Mouse (Mus musculus): ENCODE measurements around the gene Atf6b.

- TF ChIP-seq CTCF (IDR thresholded peaks at IDR 0.05) (no peak), POLR2A (IDR thresholded peaks at IDR 0.05; ENCODE audit: insufficient read depth, low read depth, low read length) (no peak), EP300 (IDR thresholded peaks at IDR 0.05; ENCODE audit: insufficient read depth, low read depth, low read length) (no peak)
These were observed 53.7 kb downstream of the Atf6b start for GRCm38 (mm10) chr17:34700671-34701071.

Data from heart, adult 2 months (tissue).